Mouse (Mus musculus) neutrophil, adult 83 days (primary cell): ENCODE data around the gene Gm35315. TPM values are rescaled to one million over a fixed set of nuclear protein-coding genes. Genes with fewer than 3 reads are reported as not detected.

Source experiments
- total RNA-seq, 2 experiments: library from RNA; stranded (reverse); gene quantifications; one replicate each; pipeline ENCODE4 v1.2.4; 2023

Gm35315 gene
- total RNA-seq: not detected

GRCm38 (mm10) chr5:110094030-110094846 is at the start of gene Gm35315:
TSS of gene Gm35315 (minus strand) at chr5:110094420.

DNA sequence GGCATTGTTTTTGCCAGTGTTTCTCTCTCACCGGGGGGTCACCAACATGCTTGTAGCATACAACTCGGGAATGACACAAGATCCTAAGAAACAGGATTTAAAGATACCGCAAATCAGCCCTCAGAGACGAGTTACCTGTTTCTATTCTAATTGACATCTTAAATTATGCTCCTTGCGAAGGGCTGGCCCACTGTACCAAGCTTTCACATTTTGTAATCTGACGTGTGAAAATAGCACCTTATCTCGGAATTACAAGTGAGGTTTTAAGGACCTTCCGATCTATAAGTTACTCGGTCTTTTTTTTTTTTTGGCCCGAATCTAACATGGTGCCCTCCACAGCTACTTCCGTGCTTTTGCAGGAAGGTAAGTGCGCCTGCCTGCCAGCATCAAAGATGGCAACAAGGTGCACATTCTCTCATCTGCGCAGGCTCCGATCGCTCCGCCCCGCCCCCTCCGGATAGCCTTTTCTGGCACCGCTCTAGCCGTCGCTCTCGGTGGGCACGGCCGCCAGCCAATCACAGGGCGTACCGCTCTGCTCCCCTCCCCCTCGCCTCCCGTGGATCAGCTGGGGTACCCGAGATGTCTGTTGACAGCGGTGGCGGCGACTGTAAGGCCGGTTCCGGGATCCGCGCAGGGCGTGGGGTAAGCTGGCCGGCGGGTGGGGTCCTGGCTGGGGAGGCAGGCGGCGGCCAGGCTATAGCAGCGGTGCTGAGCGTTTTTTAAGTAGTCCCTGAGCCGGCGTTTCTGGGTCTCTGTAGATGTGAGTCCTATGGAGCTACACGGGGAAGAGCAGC is 41.3 kb upstream of the Gm35315 start, which contains the start of gene Chfr:
TSS of gene Chfr (plus strand) at position 550 of the 794 bp plus-strand sequence.

GRCm38 (mm10) chr5:110109991-110110441 is 15.8 kb upstream of the Gm35315 start, which contains the start of gene Zfp605:
TSS of gene Zfp605 (plus strand) at chr5:110110092.

DNA sequence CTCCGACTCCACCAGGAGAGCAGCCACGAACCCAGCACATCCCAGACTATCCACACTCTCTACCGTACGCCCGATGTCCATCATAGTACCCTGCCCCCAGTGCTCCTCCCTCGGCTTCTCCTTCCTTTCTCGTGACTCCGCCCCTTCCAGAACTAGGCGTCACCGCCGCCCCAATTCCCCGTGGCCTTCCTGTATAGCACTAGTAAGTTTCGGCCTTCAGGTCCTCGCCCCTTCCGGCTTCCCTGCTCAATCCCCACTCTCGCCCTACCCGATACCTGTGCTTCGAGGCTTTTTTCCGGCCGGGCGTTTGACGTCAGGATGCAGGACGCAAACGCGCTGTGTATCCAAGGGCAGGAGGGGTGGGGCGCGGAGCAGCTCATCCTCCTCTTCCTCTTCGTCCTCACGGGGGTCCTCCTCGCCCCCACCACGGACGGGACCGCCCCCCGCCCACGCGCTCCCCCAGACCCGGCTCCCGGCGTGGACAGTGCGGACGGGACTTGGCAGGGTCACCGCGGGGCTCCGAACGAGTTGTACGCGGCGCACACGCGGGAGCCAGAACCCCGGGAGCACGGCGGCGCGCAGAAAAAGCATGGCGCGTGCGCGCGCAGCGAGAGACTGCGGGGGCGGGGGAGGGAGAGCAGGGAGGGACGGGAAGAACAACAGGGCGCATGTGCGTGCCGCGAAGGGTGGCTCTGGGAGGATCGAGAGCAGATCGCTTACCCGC is 13.5 kb upstream of the Gm35315 start, which contains the start of gene Gtpbp6:
TSS of gene Gtpbp6 (minus strand) at position 617 of the 724 bp plus-strand sequence.

DNA sequence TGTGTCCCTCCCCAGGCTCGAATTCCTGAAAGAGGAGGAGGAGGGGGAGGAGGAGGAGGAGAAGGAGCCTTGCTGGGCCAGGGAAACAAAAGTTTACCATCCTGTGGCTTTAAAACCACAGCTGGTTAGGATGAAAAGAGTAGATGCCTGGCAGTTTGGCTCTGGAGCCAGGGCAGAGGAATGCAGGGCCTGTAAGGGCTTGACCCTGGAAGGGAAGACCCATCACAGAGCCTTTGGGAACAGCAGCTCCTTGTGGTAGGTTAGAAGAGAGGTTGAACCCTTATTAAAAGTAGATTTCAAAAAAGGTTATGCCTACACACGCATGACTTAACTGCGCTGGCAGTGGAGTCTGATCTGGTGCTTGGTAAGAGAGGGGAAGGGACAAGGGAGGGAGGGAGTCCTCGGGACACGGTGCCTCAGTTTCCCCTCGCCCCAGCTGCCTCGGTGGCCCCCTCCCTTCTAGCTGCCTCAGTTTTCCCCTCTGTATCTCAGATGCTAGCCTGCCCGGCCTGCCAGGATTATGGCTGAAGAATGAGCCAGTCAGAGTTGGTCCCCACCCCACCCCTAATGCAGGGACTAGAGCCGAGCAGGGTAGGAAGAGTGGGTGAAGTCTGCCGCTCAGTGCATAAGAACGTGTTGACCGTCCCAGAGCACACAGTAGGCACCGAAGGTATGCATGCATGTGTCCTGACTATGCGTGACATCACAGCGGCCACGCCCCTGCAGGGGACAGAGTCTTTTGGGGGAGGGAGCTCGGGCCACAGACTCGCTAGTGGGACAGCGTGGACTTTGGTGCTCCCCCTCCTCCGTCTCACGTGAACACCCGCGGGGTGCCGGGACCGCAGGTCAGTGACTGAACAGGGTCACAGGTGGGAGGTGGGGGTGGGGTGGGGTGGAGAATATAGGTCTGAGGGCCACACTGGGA is 5.7 kb upstream of the Gm35315 start, which contains the start of gene Plcxd1:
TSS of gene Plcxd1 (plus strand) at position 314 of the 925 bp plus-strand sequence.

GRCm38 (mm10) chr5:110072413-110072812 is 21.8 kb downstream of the Gm35315 start, which contains the start of gene Gm17655:
TSS of gene Gm17655 (minus strand) at chr5:110072513.

Other genes with a start within 250 kb of the Gm35315 start
- 1 to 10 TPM; 5.1 to 5.4 TPM for gene Gm15446, start 171.0 kb downstream of the Gm35315 start, total RNA-seq
- gene Zfp932, start 97.9 kb downstream of the Gm35315 start, total RNA-seq: 10 to 100 TPM in 1 of 2 experiments, 1 to 10 TPM in 1; 7.4 to 11.8 TPM
- 1 to 10 TPM; 2.1 to 3.0 TPM for gene Gm17655, start 21.9 kb downstream of the Gm35315 start, total RNA-seq
- not detected for gene Plcxd1, start 5.5 kb upstream of the Gm35315 start, total RNA-seq
- gene Gtpbp6, start 13.8 kb upstream of the Gm35315 start, total RNA-seq: 10 to 100 TPM; 41.3 to 41.5 TPM
- gene Zfp605, start 15.7 kb upstream of the Gm35315 start, total RNA-seq: 1 to 10 TPM; 3.0 to 3.8 TPM
- gene Chfr, start 41.4 kb upstream of the Gm35315 start, total RNA-seq: 10 to 100 TPM; 61.8 to 63.4 TPM
- gene Golga3, start 82.3 kb upstream of the Gm35315 start, total RNA-seq: 10 to 100 TPM; 25.1 to 25.5 TPM
- gene Ankle2, start 136.6 kb upstream of the Gm35315 start, total RNA-seq: 10 to 100 TPM; 47.5 to 51.2 TPM
- 10 to 100 TPM; 11.6 to 14.8 TPM for gene Pgam5, start 175.5 kb upstream of the Gm35315 start, total RNA-seq
- 1 to 10 TPM; 3.3 to 8.3 TPM for gene Pxmp2, start 191.8 kb upstream of the Gm35315 start, total RNA-seq
- 10 to 100 TPM; 29.1 to 30.9 TPM for gene Pole, start 191.9 kb upstream of the Gm35315 start, total RNA-seq
- gene P2rx2, start 248.8 kb upstream of the Gm35315 start, total RNA-seq: not detected